Mouse (Mus musculus) testis, adult 2 months (tissue): ENCODE data around the gene Xylt1. TPM values are rescaled to one million over a fixed set of nuclear protein-coding genes. Genes with fewer than 3 reads are reported as not detected.

Source experiments
- H3K27ac ChIP-seq: fragments of 200-500 bp; 2 replicates; pipeline ENCODE4 v1.5.1; 2012; ENCODE audit warnings: low read depth, low read length; ENCODE audit not compliant: control insufficient read depth, insufficient read depth
- H3K27me3 ChIP-seq: fragments of 200-500 bp; 2 replicates; pipeline ENCODE4 v1.6.1; 2012; ENCODE audit warnings: mild to moderate bottlenecking, low read length, moderate library complexity; ENCODE audit not compliant: control insufficient read depth, insufficient read depth
- H3K36me3 ChIP-seq: fragments of 200-500 bp; 2 replicates; pipeline ENCODE4 v1.6.1; 2012; ENCODE audit warnings: mild to moderate bottlenecking, low read length; ENCODE audit not compliant: control insufficient read depth, insufficient read depth
- H3K4me1 ChIP-seq: fragments of 200-500 bp; 2 replicates; pipeline ENCODE4 v1.6.1; 2012; ENCODE audit warnings: low read length; ENCODE audit not compliant: control insufficient read depth, insufficient read depth
- H3K4me3 ChIP-seq: fragments of 200-500 bp; 2 replicates; pipeline ENCODE4 v1.5.1; 2012; ENCODE audit warnings: low read depth, mild to moderate bottlenecking, low read length, moderate library complexity, mixed read lengths; ENCODE audit not compliant: control insufficient read depth
- CTCF ChIP-seq: fragments of 200-500 bp; IDR thresholded peaks from 2 replicates; pipeline ENCODE4 v1.5.1; 2012; ENCODE audit warnings: low read depth, mild to moderate bottlenecking, inconsistent platforms, low read length, moderate library complexity; ENCODE audit not compliant: control insufficient read depth, insufficient read depth, insufficient replicate concordance
- POLR2A ChIP-seq: fragments of 200-500 bp; IDR thresholded peaks from 2 replicates; pipeline ENCODE4 v1.6.1; 2012; ENCODE audit warnings: low read depth, mild to moderate bottlenecking, inconsistent platforms, low read length, moderate library complexity; ENCODE audit not compliant: control insufficient read depth
- polyA plus RNA-seq: library from polyadenylated mRNA; depleted of rRNA; stranded (reverse); fragments of >200 nt; gene quantifications from 2 replicates; pipeline ENCODE4 v1.2.3, GENCODE M21; 2012

Gene Xylt1
- polyA plus RNA-seq, 1 experiment: 0.79 TPM

- Histone ChIP-seq H3K4me1 (no peaks in the 10 kb centered on the region), H3K4me3 (no peak overlapping the region), H3K36me3 (no peaks in the 10 kb centered on the region), H3K27me3 (no peaks in the 10 kb centered on the region), H3K27ac (no peak overlapping the region)
- TF ChIP-seq POLR2A: no peak
Measured at GRCm38 (mm10) chr7:117612788-117613473, 232.2 kb downstream of the Xylt1 start.

DNA sequence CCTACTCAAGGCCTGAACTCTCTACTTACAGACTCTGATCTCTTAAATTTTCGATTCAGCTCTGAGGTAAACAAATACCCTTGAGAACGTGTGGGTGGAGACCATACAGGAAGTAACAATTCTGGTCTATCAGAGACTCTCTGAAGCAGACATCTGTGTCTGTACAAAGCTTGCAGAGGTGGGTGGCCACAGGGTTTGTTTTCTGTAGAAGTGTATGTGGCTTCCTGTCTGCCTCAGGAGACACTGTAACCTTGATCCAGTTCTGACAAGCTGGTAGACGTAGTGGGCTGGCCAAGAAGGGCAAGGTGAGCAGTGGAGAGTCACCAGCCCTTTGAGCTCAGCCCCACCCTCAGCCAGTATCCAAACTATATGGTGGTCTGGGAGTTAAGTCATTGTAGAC is 233.0 kb downstream of the Xylt1 start:
- TF ChIP-seq POLR2A (no peak), CTCF (no peak)
- no peak overlapping the region for H3K27ac ChIP-seq
- H3K27me3 ChIP-seq: no peaks in the 10 kb centered on the region

DNA sequence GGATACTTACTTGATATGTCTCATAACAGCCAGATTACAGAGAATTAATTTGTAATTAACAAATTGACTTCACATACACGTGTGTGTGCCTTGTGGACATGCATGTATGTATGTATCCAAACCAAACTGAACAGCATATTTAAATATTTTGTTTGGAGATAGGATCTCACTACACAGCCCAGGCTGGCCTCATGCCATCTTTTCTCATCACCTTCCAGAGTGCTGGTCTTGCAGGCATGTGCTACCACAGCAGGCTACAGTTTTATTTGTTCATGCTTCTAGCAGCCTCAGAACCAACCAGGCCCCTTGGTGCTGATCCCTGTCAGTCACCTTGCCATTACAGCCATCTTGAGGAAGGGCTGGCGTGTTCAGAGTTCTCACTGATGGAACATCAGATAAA is 233.6 kb downstream of the Xylt1 start:
- Histone ChIP-seq H3K4me3 (no peak overlapping the region), H3K4me1 (no peaks in the 10 kb centered on the region), H3K27ac (no peak overlapping the region), H3K36me3 (no peaks in the 10 kb centered on the region), H3K27me3 (no peaks in the 10 kb centered on the region)
- TF ChIP-seq CTCF: no peak
- TF ChIP-seq POLR2A: no peak

More for the DNA sequence above, 233.0 kb downstream of the Xylt1 start:
- Histone ChIP-seq H3K36me3 (no peaks in the 10 kb centered on the region), H3K4me1 (no peaks in the 10 kb centered on the region), H3K4me3 (no peak overlapping the region)

- Histone ChIP-seq H3K4me1 (no peaks in the 10 kb centered on the region), H3K36me3 (no peaks in the 10 kb centered on the region), H3K4me3 (no peak overlapping the region), H3K27me3 (no peaks in the 10 kb centered on the region), H3K27ac (no peak overlapping the region)
- TF ChIP-seq CTCF: no peak
- no peak for TF ChIP-seq POLR2A
Measured at GRCm38 (mm10) chr7:117614851-117615250, 234.1 kb downstream of the Xylt1 start.

DNA sequence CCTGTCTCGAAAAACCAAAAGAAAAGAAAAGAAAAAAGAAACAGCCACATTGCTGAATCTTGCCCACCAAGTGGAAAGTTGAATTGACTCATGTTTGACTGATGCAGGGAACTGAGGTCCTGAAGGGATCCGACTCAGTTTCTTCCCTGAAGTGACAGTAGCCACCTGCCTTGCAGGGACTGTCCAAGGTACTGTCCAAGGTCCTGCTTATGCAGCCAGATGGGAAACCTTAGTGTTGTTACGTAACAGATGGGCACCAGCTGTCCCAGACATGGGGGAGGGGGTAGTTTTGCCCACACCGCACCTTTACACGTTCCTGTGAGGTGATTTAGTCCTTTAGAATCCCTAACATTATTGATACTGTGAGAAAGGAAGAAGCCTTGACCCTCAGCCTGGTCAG is 235.5 kb downstream of the Xylt1 start:
- H3K36me3 ChIP-seq: no peaks in the 10 kb centered on the region
- H3K4me3 ChIP-seq: no peak overlapping the region
- TF ChIP-seq POLR2A (no peak), CTCF (no peak)
- H3K27ac ChIP-seq: no peak overlapping the region
- H3K27me3 ChIP-seq: no peaks in the 10 kb centered on the region
- H3K4me1 ChIP-seq: no peaks in the 10 kb centered on the region

- H3K4me1 ChIP-seq: no peaks in the 10 kb centered on the region
Measured at GRCm38 (mm10) chr7:117618715-117619150, 238.0 kb downstream of the Xylt1 start.

DNA sequence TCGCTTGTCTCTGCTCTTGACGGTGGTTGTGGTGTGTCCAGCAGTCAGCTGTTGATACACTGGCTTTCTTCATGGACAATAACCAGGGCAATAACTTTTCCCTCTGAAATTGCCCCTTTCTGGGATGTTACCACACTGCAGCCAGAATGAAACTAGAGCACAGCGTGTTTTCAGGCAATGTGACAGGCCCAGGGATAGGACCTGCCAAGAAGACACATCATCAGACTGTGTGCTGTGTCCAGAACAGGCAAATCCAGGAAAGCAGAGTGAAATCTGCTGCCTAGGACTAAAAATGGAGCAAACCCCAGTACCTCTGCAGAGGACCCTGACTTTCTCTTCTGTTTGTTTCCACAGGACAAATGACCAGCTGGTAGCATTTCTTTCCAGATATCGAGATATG is 240.8 kb downstream of the Xylt1 start:
- Histone ChIP-seq H3K27me3 (no peaks in the 10 kb centered on the region), H3K36me3 (no peaks in the 10 kb centered on the region), H3K27ac (no peak overlapping the region), H3K4me3 (no peak overlapping the region), H3K4me1 (no peaks in the 10 kb centered on the region)
- no peak for TF ChIP-seq CTCF
- TF ChIP-seq POLR2A: no peak

More at GRCm38 (mm10) chr7:117618715-117619150, 238.0 kb downstream of the Xylt1 start:
- no peaks in the 10 kb centered on the region for H3K36me3 ChIP-seq
- H3K27ac ChIP-seq: no peak overlapping the region
- TF ChIP-seq POLR2A: no peak
- no peak for TF ChIP-seq CTCF
- H3K4me3 ChIP-seq: no peak overlapping the region
- H3K27me3 ChIP-seq: no peaks in the 10 kb centered on the region
